In genomic region chr17:32528408-32529337, GRCm38 (mm10) we compare ENCODE assay signal across 8 mouse cellular contexts. TPM values are rescaled to one million over a fixed set of nuclear protein-coding genes. Genes with fewer than 3 reads are reported as not detected.
A peak's percentile ranks its signal among the peaks of the same experiment; 100 is the strongest.
DNase-seq lines count a peak whose midpoint lies in the region; ATAC-seq lines count a peak whose summit lies in the region.

No protein-coding gene starts in this region.

- H3K36me3 ChIP-seq in hindbrain, embryonic 13.5 days = peaks cover 19% of the 10 kb centered on the region

- H3K9me3 ChIP-seq in hindbrain, embryonic 13.5 days = no peaks in the 10 kb centered on the region

- peak; percentile 86 for DNase-seq in R1 (ENCODE audit: low read depth, low spot score)
- peak; percentile 96 to 97 for DNase-seq in cerebellum, postnatal 14 days
- DNase-seq in frontal cortex, postnatal 14 days (ENCODE audit: low spot score in 2 of 2) = peak; percentile 72 to 82
- peak; percentile 68 to 92 for DNase-seq in layer of hippocampus, postnatal 25 days (ENCODE audit: extremely low spot score in 1 of 2, low spot score in 1 of 2)
- peak; percentile 91 for DNase-seq in lung, postnatal 14 days
- DNase-seq in ovary, postnatal 36 days (ENCODE audit: low spot score) = peak; percentile 86
- DNase-seq in thymus, postnatal 25 days = peak; percentile 93

- H3K27me3 ChIP-seq in hindbrain, embryonic 13.5 days = no peaks in the 10 kb centered on the region

- peak overlapping the region; percentile 46 for H3K4me2 ChIP-seq in hindbrain, embryonic 13.5 days

- peaks cover 9% of the 10 kb centered on the region for H3K4me1 ChIP-seq in hindbrain, embryonic 13.5 days (replicated peaks)

- 0 out of 2 replicates have a peak overlapping the region, but pooled peaks have one; percentile 15 for H3K4me3 ChIP-seq in hindbrain, embryonic 13.5 days

- H3K9ac ChIP-seq in hindbrain, embryonic 13.5 days = peak overlapping the region; percentile 59; the same call in 1 of the 2 replicates

- no peak overlapping the region for H3K27ac ChIP-seq in hindbrain, embryonic 13.5 days

- WGBS in hindbrain, embryonic 13.5 days = 20% methylated on average over 26 of the region's 26 CpGs

- peak; percentile 59 for ATAC-seq in hindbrain, embryonic 13.5 days (ENCODE audit: low FRiP score)

RNA-seq across cellular contexts. Expression of gene Cyp4f16, which starts 7.7 kb away (rescaled TPM):
- 19.9 and 23.4 TPM in 2 replicates for polyA plus RNA-seq in hindbrain, embryonic 13.5 days (2015; fragmentation: Nextera tagmentation; extraction: Ambion mirVana)
- total RNA-seq in layer of hippocampus, postnatal 25 days (2021) = 10 to 100 TPM in 1 of 2 experiments, 1 to 10 TPM in 1; 7.0 to 10.3 TPM

RNA-seq across cellular contexts. Expression of gene Cyp4f17, which starts 22.8 kb away (rescaled TPM):
- polyA plus RNA-seq in hindbrain, embryonic 13.5 days (2015; fragmentation: Nextera tagmentation; extraction: Ambion mirVana) = 12.8 and 13.1 TPM in 2 replicates
- total RNA-seq in layer of hippocampus, postnatal 25 days (2021) = 1 to 10 TPM; 3.4 to 6.0 TPM
